Mouse (Mus musculus) natural killer cell, adult 2 months (primary cell): ENCODE measurements around the gene Pdhb.
A peak's percentile ranks its signal among the peaks of the same experiment; 100 is the strongest.

Experiments used
- DNase-seq, 2 experiments: peaks; one replicate each; pipeline ENCODE4 v3.0.0; 2022; ENCODE audit warnings: low spot score in 2 of 2

The Pdhb gene

DNA sequence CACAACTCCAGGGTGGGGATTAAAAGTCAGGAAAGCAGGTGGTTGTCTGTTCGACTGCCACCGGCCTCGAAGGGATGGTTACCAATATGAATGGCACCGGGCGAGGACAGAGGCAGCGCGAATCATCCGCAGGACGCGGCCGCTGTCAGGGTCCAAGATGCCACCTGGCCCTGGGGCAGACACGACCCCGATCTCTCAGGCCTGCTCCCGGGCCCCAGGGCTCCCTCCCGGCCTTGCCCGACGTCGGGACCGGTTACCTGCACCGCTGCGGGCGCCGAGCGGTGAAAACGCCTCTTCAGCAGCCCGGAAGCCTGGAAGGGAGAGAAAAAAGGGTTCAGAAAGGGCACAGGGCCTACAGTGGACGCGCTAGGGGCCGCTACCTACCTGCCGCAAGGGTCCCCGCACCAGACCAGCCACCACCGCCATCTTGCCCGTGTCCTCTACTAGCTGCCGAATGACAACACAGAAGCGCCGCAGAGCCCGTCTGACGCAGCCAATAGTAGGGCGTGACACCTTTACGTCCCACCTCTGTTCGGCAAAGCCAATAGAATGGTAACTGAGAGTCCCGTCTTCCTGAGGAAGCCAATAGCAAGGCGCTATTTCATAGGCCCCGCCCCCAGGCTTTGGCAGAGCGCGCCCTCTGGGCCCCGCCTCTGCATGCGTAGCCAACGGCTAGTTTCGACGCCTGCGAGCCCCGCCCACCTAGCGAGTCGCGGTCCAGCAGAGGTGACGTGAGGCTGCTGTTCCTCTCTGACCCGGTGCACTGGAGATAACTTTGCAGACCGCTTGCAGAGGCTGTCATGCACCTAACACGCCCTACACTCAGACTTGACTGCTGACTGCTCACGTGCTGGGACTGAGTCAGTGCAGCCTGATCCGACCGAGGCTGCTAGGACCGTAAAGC lies at the start of gene Pdhb:
Gene Pdhb (minus strand): TSS at position 519 of the 904 bp plus-strand sequence.
- peak; percentile 99 for DNase-seq

DNA sequence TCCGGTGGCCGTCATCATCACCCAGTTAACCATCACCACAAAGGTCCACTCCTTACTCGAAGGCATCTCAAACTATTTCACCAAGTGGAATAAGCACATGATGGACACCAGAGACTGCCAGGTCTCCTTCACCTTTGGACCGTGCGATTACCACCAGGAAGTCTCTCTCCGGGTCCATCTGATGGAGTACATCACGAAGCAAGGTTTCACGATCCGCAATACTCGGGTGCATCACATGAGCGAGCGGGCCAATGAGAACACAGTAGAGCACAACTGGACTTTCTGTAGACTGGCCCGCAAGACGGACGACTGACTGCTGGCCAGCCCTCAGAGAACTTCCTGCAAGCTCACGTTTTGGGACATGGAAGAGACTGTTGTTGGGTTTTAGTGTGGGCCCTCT lies 49.7 kb upstream of the Pdhb start:
- DNase-seq, result no peak

DNA sequence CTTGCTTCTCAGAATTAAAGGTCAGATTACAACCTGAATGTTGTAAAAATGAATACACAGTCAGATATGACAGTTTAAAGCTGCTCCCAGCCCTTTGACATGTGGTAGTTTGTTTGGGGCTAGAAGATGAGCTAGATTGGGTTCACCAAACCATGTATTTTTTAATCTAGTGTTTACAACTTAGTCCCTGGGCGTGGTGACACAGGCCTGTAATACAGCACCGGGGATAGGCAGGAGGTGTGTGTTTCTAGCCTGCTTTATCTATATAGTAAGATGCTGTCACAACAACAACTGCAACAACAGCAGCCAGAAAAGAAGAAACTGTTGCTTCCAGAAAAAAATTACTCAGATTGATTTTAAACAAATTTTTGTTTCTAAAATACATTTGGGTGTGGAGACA lies 48.1 kb upstream of the Pdhb start:
- no peak for DNase-seq

DNA sequence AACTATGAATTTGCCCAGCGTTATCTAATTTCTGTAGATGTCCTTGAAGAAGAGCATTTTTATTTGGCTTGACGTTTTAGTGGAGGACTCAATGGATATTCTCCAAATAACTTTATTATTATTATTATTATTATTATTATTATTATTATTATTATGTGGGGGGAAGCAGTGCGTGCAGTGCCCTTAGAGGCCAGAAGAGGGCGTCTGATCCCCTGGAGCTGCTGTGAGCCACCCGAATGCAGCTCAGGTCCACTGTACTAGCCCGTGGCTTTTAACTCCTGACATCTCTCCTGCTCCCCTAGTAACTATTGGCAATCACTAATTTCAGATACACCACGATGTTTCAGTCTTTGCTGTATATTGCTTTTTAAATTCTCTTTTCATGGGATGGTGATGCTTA lies 47.5 kb upstream of the Pdhb start:
- DNase-seq, result no peak

DNA sequence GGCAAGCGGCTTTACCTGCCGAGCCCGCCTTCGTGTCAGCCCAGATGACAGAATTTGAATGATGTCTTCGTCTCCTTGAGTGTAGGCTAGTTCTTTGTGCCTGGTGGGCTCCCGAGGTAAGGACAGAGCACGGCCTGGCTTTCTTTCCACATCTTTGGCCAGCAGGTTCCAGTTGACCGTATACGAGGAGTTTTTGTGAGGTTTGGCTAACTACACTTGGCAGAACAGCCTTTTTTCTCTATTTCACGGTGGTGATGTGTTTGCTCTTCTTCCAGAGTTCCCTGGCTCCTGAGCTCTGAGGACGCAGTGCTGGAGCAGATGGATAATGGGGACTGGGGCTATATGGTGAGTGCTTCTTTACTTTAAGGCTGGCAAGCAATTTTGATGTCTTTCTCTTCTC lies 47.1 kb upstream of the Pdhb start:
- no peak for DNase-seq

DNA sequence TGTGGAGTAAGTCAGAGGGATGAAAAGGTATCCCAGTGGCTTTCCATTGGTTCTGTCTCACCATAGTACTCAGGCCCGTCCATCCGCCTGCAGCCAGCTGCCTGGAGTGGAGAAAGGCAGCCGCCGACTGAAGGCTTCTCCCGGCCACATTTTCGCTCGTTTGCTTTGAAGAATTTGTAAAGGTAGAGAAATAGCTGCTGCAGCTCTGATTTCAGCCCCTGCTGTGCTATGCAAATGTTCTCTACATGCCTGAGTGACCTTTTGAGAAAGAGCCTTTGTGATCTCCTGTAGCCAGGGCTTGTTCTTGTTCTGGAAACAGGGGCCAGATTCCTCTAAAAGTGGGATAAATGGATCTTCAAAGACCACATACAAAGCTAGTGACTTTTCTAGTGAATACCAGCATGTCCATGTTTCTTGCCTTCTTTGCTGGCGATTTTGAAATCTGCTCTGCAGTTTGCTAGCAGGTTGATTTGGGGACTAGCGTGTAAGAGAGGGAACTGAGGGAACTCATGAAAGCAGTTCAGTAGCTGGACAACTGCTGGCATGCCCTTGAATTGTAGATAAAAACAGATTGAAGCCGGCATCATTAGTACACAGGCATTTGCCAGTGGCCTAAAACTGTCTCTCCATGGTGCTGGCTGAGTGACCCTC lies 46.0 kb upstream of the Pdhb start:
- no peak for DNase-seq

DNA sequence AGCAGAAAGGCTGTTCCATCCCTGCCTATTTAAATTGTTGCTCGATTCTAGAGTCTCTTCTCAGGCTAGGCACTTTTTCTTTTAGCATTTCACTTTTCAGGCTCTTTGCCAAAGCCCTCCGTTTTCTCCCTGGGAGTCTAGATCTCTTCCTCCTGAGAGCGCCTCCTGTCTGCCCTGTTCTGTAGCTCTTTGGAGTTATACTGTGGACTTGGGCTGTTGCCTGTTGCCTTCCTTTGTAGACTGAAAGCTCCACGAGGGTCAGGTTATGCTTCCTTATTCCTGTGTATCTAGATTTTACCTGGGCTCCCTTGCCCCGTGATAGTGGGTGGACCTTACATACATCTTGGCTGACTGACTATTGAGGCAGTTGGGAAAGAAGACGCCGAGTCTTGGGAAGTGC lies 45.4 kb upstream of the Pdhb start:
- DNase-seq, result no peak

DNA sequence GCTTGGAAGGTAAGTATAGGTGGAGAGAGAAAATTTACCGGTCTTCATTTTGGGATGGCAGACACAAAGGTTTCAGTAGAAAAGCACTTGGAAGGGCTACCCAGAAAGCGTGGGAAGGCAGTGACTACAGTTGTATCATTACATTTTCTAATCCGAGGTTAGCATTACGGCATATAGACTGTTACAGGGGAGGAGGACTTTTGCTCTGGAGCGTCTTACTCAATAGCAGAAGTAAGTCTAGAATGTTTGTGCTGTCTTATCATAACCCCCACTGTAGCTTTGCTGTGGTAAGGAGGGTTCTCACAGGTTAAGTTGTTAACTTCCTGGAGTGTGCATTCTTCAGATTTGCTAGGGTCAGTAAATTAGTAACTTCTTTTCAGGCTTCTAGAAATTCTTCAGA lies 43.3 kb upstream of the Pdhb start:
- no peak for DNase-seq

DNA sequence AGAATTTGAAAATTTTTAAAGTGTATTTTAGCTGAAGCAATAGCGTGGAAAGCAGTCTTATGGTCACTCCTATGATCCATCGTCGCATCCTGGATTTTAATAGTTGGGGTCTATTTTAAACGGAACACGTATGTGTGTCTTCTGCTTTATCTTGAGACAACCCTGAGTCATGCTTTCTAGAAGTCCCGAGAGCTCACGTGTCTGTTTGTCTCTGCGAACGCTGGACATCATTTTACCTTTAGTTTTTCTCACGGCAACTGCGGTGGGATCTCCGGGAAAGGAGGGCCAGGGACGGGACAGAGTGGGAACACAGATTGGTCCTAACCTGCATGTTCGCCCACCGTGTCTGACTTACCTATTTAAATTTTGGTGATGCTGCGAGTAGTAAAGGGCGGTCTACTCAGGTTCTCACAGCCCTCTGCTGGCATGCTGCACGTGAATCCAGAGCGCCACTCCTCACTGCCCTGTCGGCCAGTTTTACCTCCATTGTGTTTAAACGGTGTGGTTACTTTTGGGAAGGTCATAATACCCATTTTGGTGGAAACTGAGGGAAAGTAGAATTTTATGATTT lies 42.5 kb upstream of the Pdhb start:
- no peak for DNase-seq

DNA sequence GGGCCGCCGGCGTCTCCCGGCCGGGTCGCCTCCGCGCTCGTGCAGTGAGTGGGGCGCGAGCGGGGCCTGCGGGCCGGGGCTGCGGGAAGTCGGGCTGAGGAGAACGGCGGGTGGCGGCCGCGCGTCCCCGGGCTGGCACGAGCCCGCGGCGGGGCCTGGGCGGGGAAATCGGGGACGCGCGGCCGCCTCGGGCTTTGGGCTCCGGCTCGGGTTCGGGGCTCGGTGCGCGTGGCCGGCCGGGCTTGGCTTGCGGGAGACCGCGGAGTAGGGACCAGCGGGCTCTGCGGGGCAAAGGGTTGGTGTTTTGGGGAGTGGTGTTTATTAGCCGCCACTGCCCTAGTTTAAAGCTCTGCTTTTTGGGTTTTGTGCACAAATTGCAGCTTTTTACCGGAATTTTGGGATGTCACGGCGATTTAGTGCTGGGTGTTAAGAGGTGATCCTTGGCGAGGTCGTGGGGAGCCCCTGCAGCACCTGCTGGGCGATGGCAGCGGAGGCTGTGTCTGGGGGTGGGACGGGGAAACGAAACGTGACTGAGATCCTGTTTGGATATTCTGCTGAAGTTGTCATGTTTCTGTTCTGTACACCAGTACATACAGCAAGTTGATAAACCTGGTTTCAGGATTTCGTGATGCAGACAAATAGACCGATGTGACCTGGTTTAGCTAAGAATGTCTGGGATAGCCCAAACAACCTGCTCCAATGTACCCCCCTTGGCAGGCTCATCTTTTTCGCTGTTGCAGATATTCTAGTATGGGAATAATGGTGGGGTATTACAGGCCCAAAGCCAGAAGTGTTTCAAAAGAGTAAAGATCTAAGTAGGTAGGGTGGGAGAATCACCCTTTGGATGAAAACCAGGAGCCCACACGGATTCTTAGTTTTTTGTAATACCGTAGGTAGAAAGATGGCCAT lies 41.7 kb upstream of the Pdhb start:
- DNase-seq, result peak in 1 of 2 experiments; percentile 1

DNA sequence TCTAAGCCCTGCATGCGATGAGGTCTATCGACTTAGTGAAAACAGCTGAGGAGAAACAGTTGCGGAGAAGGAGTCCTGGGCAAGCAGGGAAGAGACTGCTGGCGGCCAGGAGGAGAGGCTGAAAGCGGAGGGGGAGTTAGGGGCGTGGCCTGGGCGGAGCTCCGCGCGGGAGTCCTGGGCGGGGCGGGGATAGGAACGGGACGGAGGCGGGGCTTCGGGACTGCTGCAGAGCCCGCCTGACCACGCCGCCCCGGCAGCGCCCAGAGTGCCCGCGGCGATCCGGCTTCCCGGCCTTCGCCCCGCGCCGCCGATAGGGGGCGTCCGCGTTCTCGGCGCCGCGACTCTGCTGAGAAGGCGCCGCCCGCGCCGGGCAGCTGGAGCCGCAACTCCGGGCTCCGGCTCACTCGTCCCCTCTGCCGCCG lies 41.0 kb upstream of the Pdhb start, which contains the start of gene Kctd6:
Gene Kctd6 (plus strand): TSS at position 338 of the 422 bp plus-strand sequence.
- peak; percentile 95 to 96 for DNase-seq

DNA sequence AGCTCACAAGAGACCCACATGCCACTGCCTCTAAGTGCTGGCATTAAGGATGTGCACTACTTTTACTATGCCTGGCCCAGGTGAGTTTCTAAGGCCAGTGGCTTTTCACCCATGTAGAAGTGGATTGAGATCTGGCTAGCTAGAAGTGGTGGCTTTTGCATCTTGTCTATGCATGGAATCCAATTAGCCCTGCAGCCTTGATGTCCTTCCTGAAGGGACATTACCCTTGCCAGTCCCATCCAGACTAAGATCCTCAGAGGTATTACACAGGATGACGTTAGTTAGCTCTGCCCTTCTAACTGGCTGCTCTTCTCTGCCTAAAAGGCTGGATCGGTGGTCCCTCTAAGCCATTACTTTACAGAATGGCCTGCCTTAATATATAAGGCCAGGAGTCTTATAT lies 40.2 kb upstream of the Pdhb start:
- DNase-seq, result no peak

DNA sequence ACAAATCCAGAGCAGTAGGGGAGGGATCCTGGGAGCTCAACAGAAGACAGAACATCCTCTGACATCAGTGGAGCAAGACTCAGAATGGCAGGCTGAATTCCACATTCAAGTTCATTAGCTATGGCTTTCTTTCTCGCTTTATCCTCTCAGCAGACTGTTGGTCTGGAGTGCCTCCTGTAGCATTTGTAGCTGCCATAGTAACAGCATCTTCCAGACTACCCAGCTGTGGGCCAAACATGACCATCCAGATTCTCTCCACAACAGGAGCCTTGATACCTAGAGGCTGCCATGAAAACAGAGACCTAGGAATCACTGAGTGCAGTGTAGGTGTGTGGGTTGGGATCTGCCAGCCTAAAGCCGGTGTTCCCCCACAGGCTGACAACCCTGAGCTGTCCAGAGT lies 37.1 kb upstream of the Pdhb start:
- no peak for DNase-seq

DNA sequence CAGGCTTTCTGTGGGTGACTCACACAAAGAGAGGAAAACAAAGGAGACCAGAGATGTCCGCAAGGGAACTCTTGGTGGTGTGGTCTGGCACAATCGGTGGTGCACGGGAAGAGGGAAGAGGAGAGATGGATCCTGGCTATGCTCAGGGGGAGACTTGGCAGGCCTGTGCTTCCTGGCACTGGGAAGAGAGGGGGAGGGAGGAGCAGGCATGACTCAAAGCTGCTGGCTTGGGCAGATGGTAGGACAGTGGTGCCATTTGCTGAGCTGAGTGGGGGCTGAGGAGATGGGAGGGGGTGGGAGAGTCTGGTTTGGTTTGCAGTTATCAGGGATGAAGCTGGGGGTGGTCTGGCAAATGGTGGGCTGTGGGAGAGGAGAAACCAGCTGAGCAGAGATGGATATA lies 36.1 kb upstream of the Pdhb start:
- no peak for DNase-seq

DNA sequence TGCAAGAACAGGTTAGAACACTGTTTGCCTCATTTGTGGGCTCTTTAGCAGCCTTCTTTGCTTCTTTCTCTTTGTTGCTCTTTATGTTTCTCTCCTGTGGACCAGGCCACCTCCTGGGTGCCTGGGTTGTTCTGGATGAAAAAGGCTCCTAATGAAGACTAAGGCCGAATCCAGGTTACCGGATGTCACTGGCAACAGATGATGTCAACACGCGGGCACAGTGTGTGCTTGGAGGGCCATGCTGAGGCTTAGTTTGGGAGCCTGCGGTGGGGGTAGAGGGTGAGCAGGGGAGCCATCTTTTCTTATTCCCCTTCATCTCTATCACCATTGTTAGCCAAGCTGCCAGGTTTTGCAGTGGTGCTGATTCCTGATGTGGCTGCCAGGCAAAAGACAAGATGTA lies 34.7 kb upstream of the Pdhb start:
- DNase-seq, result no peak

DNA sequence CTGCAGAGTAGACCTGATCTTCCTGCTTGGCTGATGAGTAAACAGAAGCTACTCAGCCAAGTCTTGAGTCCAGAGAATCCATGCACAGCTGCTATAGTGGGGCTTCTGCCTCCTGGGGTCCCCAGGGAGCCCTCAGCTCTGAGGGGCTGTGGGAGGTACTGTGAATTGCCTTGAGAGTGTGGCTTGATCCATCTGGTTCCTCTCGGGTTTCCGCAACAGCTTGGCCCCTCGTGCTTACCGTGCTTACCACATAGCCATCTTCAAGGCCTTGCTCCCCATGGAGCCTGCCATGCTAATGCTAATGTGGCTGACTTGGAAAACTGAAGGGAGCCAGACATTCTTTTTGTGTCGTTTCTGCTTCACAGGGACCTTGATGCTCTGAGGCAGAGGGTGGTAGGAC lies 34.3 kb upstream of the Pdhb start:
- no peak for DNase-seq

DNA sequence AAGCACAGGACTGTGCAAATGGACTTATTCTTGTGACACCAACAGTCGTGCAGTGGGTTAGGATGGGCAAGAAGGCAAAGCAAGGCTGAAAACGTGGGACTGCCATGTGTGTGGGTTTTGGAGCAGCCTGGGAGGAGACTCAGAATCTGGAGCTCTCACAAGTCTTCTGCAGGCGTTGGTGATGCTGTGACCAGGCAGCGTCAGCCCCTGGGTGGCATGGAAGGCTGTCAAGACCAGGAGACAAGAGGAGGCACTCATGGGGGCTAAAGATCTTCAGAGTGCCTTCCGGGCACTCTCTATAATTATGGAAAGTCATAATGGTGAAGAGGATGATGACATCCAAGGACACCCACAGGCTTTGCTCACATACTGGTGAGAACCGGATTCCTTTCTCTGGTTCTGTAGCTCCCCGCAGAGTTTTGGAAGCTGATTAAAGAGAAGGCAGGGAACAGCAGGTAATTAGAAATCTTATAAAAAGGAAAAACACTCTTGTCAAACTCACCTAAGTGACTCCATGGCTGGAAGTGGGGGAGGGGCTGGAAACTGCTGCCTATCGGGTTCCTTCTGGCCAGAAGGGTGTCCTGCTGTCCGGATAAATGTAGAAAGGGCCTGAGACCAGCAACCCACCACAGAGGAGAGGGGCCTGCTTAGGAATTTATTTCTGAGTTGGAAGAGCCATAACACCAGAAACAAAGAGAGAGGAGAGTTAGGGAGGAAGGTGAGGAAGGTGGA lies 33.5 kb upstream of the Pdhb start:
- DNase-seq, result no peak

DNA sequence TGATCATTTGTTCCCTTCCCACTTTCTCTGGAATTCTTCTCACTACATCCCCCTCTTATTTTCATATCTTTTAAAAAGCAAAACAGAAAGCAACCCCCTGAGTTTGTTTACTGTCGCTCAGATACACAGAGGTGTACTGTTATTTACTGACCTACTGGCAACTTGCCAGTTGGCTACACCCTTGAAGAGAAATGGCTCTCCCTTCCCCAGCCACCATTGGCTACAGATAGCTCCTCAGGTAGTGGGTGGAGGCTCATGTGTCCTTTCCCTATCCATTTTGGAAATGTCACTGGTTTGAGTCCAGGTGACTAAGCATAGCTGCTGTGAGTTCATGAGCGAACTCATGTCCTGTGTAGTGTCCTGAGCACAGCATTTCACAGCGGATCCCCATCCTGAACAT lies 28.9 kb upstream of the Pdhb start:
- DNase-seq, result no peak

DNA sequence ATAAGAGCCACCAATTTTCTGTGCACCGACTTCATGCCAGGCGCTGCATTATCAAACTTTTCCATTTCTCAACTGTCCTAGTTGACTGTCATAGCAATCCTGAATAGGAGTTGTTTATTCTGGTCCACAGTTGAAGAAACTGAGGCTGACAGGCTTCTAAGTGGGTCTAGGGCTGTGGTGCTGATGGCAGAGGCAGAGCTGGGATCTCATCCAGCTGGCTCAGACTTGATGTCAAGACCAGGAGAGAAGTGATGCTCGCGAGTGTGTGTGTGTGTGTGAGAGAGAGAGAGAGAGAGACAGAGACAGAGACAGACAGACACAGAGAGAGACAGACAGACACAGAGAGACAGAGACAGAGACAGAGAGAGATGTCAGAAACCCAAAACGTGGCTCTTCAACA lies 27.9 kb upstream of the Pdhb start:
- DNase-seq, result no peak

DNA sequence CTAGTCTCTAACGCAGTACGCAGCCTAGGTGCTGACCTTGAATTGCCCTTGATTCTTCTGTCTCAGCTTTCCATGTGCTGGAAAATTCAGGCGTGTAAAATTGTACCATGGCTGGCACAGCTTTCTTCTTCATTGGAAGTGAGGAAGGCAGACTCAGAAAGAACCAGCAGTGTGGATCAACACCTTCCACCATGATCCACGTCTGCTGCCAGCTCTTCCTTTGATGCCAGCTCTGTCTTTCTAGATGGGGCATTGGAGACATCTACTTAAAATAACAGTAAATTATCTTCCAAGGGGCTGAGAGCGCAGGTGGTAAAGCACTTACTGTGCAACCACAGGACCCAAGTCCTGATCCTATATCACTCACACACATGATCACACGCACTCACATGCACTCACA lies 19.9 kb upstream of the Pdhb start:
- no peak for DNase-seq

DNA sequence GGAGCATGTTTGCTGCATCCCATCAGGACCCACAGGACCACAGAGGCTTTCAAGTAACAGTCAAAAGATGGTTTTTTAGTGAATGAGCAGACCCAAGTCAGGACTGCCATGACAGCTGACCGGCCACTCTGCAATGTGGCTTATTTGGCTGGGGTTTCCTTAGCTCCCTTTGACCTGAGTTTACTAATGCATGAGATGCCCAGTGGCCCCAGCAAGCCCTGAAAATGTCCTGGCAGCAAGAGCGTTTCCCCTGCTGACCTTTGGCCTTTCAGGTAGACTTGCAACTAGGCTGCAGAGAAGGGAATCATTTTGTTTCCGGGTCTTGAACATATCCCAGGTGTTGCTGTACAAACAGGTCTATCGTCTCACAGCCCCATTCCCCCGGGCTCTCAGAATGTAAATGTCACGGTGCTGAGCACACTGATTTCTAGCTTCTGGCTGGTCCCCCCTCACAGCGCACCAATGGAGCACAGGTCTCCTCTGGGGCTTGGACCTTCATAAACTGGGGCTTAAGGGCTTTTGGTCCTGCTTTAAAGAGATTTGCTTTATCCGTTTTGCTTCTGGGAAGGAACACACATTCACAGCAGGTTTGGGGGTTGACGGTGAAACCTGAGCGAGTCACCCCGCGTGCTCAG lies 18.6 kb upstream of the Pdhb start:
- no peak for DNase-seq
